ENCODE assay signal across 9 mouse cellular contexts in genomic region chr7:16471549-16471948, GRCm38 (mm10). TPM values are rescaled to one million over a fixed set of nuclear protein-coding genes. Genes with fewer than 3 reads are reported as not detected.
A peak's percentile ranks its signal among the peaks of the same experiment; 100 is the strongest.
DNase-seq lines count a peak whose midpoint lies in the region; ATAC-seq and TF ChIP-seq lines count a peak whose summit lies in the region.
"Had no signal": no experiment of that assay in that cellular context is flagged by ENCODE, and none has a peak within 500 bp of the region (broad histone marks: within the 10 kb centered on the region; RNA-seq: fewer than 3 reads in every experiment).

No protein-coding gene starts in this region.

- TF ChIP-seq CTCF in hindbrain, postnatal 0 days (IDR thresholded peaks at IDR 0.05; ENCODE audit: low read depth): peak; percentile 51

- no peak for ATAC-seq in hindbrain, postnatal 0 days
- no peak for ATAC-seq in hindbrain, embryonic 16.5 days

- no peak overlapping the region for H3K27ac ChIP-seq in hindbrain, postnatal 0 days
- H3K27ac ChIP-seq in hindbrain, embryonic 16.5 days (ENCODE audit: low read depth, low read length): no peak overlapping the region
- H3K27ac ChIP-seq: limb, embryonic 12.5 days had no signal

- peak; percentile 53 for DNase-seq in hindbrain, postnatal 0 days (ENCODE audit: low spot score)
- peak; percentile 38 for DNase-seq in thymus, postnatal 25 days
- DNase-seq in thymus, postnatal 0 days (ENCODE audit: low spot score): no peak
- DNase-seq in embryo, embryonic 11 days: peak; percentile 44
- no peak for DNase-seq in spleen, postnatal 36 days (ENCODE audit: low spot score in 2 of 2)
- no peak for DNase-seq in right cerebral cortex, adult 2 months (ENCODE audit: low spot score in 2 of 2)
- DNase-seq: gastrocnemius, postnatal 36 days had no signal

- no peak overlapping the region for H3K4me3 ChIP-seq in hindbrain, postnatal 0 days (ENCODE audit: low read length)
- H3K4me3 ChIP-seq in hindbrain, embryonic 16.5 days (ENCODE audit: low read length): no peak overlapping the region
- H3K4me3 ChIP-seq: limb, embryonic 12.5 days had no signal

- no peaks in the 10 kb centered on the region for H3K36me3 ChIP-seq in hindbrain, postnatal 0 days (ENCODE audit: insufficient read depth, low read length)
- no peaks in the 10 kb centered on the region for H3K36me3 ChIP-seq in hindbrain, embryonic 16.5 days (ENCODE audit: control insufficient read depth, insufficient read depth, low read length)
- H3K36me3 ChIP-seq: limb, embryonic 12.5 days had no signal

- 40% methylated on average over 9 of the region's 9 CpGs for WGBS in hindbrain, postnatal 0 days
- 38% methylated on average over 9 of the region's 9 CpGs for WGBS in hindbrain, embryonic 16.5 days

- H3K4me1 ChIP-seq in hindbrain, postnatal 0 days (ENCODE audit: insufficient read depth, low read length): peaks cover 4% of the 10 kb centered on the region; the same call in 1 of the 2 replicates
- peaks cover 18% of the 10 kb centered on the region for H3K4me1 ChIP-seq in hindbrain, embryonic 16.5 days (ENCODE audit: control insufficient read depth, insufficient read depth, low read depth, low read length)

- no peaks in the 10 kb centered on the region for H3K9me3 ChIP-seq in hindbrain, postnatal 0 days (ENCODE audit: low read length)
- no peaks in the 10 kb centered on the region for H3K9me3 ChIP-seq in hindbrain, embryonic 16.5 days (ENCODE audit: control insufficient read depth, low read length)

- H3K9ac ChIP-seq in hindbrain, postnatal 0 days (replicated peaks; ENCODE audit: low read length): no peak overlapping the region
- H3K9ac ChIP-seq in hindbrain, embryonic 16.5 days (ENCODE audit: low read depth, low read length): no peak overlapping the region
- H3K9ac ChIP-seq: limb, embryonic 12.5 days had no signal

- H3K27me3 ChIP-seq in hindbrain, postnatal 0 days (ENCODE audit: insufficient read depth, low read length): peaks cover 37% of the 10 kb centered on the region
- H3K27me3 ChIP-seq in hindbrain, embryonic 16.5 days (replicated peaks; ENCODE audit: control insufficient read depth, insufficient read depth, low read length): peaks cover 38% of the 10 kb centered on the region

- H3K4me2 ChIP-seq in hindbrain, postnatal 0 days (ENCODE audit: low read depth, low read length): no peak overlapping the region
- H3K4me2 ChIP-seq in hindbrain, embryonic 16.5 days (ENCODE audit: low read length): no peak overlapping the region
- H3K4me2 ChIP-seq: limb, embryonic 12.5 days had no signal

RNA-seq across cellular contexts. Expression of gene Npas1, which starts 6.0 kb away (rescaled TPM):
- total RNA-seq in hindbrain, postnatal 0 days (2014; rRNA removed): 9.0 and 13.9 TPM in 2 replicates
- polyA plus RNA-seq in hindbrain, postnatal 0 days (2015; fragmentation: Nextera tagmentation; extraction: Ambion mirVana): 7.6 and 7.9 TPM in 2 replicates
- polyA plus RNA-seq in hindbrain, embryonic 16.5 days (2015; fragmentation: Nextera tagmentation; extraction: Ambion mirVana): 5.4 and 6.3 TPM in 2 replicates
- 0.31 and 0.52 TPM in 2 replicates for polyA plus RNA-seq in thymus, postnatal 0 days (2015; fragmentation: Nextera tagmentation; extraction: Ambion mirVana)
- total RNA-seq: gastrocnemius, postnatal 36 days had no signal

RNA-seq across cellular contexts. Expression of gene Tmem160, which starts 19.0 kb away (rescaled TPM):
- 71.7 and 72.6 TPM in 2 replicates for total RNA-seq in hindbrain, postnatal 0 days (2014; rRNA removed)
- polyA plus RNA-seq in hindbrain, postnatal 0 days (2015; fragmentation: Nextera tagmentation; extraction: Ambion mirVana): 102 and 114 TPM in 2 replicates
- 77.0 and 86.9 TPM in 2 replicates for polyA plus RNA-seq in hindbrain, embryonic 16.5 days (2015; fragmentation: Nextera tagmentation; extraction: Ambion mirVana)
- polyA plus RNA-seq in thymus, postnatal 0 days (2015; fragmentation: Nextera tagmentation; extraction: Ambion mirVana): 148 and 149 TPM in 2 replicates

Comparison
In these comparisons a context has a peak if more than half of its experiments do, and no peak if none do; other contexts are left out.
1. DNase-seq: peak in hindbrain, postnatal 0 days (single experiment), thymus, postnatal 25 days (single experiment) and embryo, embryonic 11 days (single experiment); none in thymus, postnatal 0 days (single experiment), spleen, postnatal 36 days (0 of 2) and right cerebral cortex, adult 2 months (0 of 2).